Mouse (Mus musculus) hindbrain, embryonic 16.5 days (tissue): ENCODE results near the gene Cacna1a. TPM values are rescaled to one million over a fixed set of nuclear protein-coding genes. Genes with fewer than 3 reads are reported as not detected.

Experiments used
- ATAC-seq: fragments of 200-750 bp; cut with Nextera tagmentation; 2 replicates; pipeline ENCODE4 v1.8.0; 2017; ENCODE audit warnings: moderate TSS enrichment, moderate library complexity
- H3K27ac ChIP-seq: fragments of 300-500 bp; sonication (generic); 2 replicates; pipeline ENCODE4 v1.5.1; 2014; ENCODE audit warnings: low read depth, mild to moderate bottlenecking, control low read depth, low read length, moderate library complexity
- H3K27me3 ChIP-seq: fragments of 300-500 bp; sonication (generic); replicated peaks from 2 replicates; pipeline ENCODE4 v1.6.1; 2014; ENCODE audit warnings: low read length; ENCODE audit not compliant: control insufficient read depth, insufficient read depth
- H3K36me3 ChIP-seq: fragments of 300-500 bp; sonication (generic); 2 replicates; pipeline ENCODE4 v1.6.1; 2014; ENCODE audit warnings: mild to moderate bottlenecking, low read length, moderate library complexity, mixed read lengths; ENCODE audit not compliant: control insufficient read depth, insufficient read depth
- H3K4me1 ChIP-seq: fragments of 300-500 bp; sonication (generic); 2 replicates; pipeline ENCODE4 v1.6.1; 2014; ENCODE audit warnings: low read depth, low read length; ENCODE audit not compliant: control insufficient read depth, insufficient read depth
- H3K4me2 ChIP-seq: fragments of 300-500 bp; sonication (generic); 2 replicates; pipeline ENCODE4 v1.6.1; 2014; ENCODE audit warnings: mild to moderate bottlenecking, low read length, control low read depth, moderate library complexity
- H3K4me3 ChIP-seq: fragments of 300-500 bp; sonication (generic); 2 replicates; pipeline ENCODE4 v1.5.1; 2014; ENCODE audit warnings: mild to moderate bottlenecking, low read length, control low read depth, moderate library complexity
- H3K9ac ChIP-seq: fragments of 300-500 bp; sonication (generic); 2 replicates; pipeline ENCODE4 v1.6.1; 2014; ENCODE audit warnings: low read depth, mild to moderate bottlenecking, control low read depth, low read length, moderate library complexity
- H3K9me3 ChIP-seq: fragments of 300-500 bp; sonication (generic); 2 replicates; pipeline ENCODE4 v1.6.1; 2014; ENCODE audit warnings: mild to moderate bottlenecking, low read length, moderate library complexity; ENCODE audit not compliant: control insufficient read depth
- WGBS: fragments of 180-500 bp; shearing (Covaris S2); extraction: QIAGEN DNeasy Blood & Tissue Kit; methylation state at CpG from one replicate; pipeline ENCODE4 v1.1.7; 2014; 5-methylcytosine and 5-hydroxymethylcytosine counted together
- polyA plus RNA-seq: library from polyadenylated mRNA; unstranded; fragments of >200 nt; fragmentation: Nextera tagmentation; extraction: Ambion mirVana; gene quantifications from 2 replicates; pipeline ENCODE4 v1.2.1, GENCODE M21; 2015

Cacna1a gene
- polyA plus RNA-seq, 1 experiment from 2014 or later, result 17.1 TPM

DNA sequence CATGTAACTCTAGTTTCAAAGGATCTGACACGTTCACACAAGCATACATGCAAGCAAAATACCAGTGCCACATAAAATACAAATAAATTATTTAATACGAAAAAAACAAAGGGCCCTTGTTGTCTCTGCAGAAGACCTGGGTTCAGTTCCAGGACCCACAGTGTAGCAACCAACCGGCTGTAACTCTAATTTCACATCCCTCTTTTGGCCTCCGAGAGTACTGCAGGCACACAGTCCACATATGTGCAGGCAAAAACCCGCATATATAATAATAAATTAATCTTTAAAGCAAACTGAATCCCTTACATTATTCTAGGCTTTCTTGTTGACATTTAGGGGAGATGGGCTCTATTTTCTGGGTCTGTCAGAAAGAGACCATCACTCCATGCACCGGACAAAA is 258.6 kb downstream of the Cacna1a start:
- H3K27ac ChIP-seq, result no peak overlapping the region
- H3K9me3 ChIP-seq, result no peaks in the 10 kb centered on the region
- H3K27me3 ChIP-seq, result no peaks in the 10 kb centered on the region
- no peak overlapping the region for H3K4me3 ChIP-seq
- no peaks in the 10 kb centered on the region for H3K36me3 ChIP-seq
- no peak overlapping the region for H3K4me2 ChIP-seq
- ATAC-seq, result no peak
- H3K4me1 ChIP-seq, result peaks cover 2% of the 10 kb centered on the region
- WGBS, result 48% methylated on average over 6 of the region's 6 CpGs
- H3K9ac ChIP-seq, result no peak overlapping the region

DNA sequence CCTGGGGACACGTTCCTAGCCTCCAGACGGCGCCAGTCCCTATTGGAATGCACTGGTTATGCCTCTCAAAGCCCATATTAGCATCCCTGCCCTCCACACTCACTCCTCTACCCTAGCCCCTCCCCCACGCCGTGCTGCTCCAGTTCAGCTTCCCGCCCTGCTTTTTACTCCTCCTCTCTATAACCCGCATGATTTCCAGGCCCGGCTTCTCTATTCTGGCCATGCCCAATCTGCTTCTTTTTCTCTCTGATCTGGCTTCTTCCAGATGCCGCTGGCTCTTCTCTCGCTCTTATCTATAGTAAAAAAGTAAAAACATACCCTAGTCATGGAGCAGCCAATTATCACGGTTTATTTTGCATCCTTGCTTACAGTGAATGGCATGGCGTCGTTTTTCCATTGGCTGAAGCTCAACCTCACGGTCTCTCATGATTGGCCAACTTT is 259.2 kb downstream of the Cacna1a start:
- WGBS, result 2% methylated on average over 14 of the region's 14 CpGs
- no peaks in the 10 kb centered on the region for H3K36me3 ChIP-seq
- no peaks in the 10 kb centered on the region for H3K9me3 ChIP-seq
- H3K27ac ChIP-seq, result no peak overlapping the region
- H3K4me3 ChIP-seq, result peak overlapping the region; percentile 20
- peak overlapping the region; percentile 30; the same call in 1 of the 2 replicates for H3K9ac ChIP-seq
- peak overlapping the region; percentile 47 for H3K4me2 ChIP-seq
- peaks cover 2% of the 10 kb centered on the region for H3K4me1 ChIP-seq
- H3K27me3 ChIP-seq, result no peaks in the 10 kb centered on the region
- peak; percentile 70 for ATAC-seq

DNA sequence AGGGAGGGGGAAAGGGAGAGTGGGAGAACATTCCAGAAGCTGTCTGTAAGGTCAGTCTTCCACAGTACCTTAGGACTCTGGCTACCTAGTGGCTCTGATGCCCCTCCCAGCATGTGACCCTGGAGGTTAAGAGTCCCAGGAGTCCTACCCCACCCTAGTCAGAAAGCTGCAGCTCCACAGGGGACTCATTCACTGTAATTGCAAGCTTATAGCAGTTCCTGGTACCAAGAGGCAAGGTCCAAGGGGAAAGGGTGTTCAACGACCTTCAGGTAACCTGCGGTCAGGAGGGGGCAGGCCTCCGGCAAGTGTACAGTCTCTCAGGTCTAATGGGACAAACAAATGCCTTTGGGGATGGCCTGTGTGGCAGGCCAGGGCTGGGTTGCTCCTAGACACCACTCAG is 262.0 kb downstream of the Cacna1a start:
- H3K27ac ChIP-seq, result peak overlapping the region; percentile 29; the same call in 1 of the 2 replicates
- no peak overlapping the region for H3K4me3 ChIP-seq
- no peaks in the 10 kb centered on the region for H3K27me3 ChIP-seq
- no peaks in the 10 kb centered on the region for H3K9me3 ChIP-seq
- 33% methylated on average over 3 of the region's 3 CpGs for WGBS
- H3K4me1 ChIP-seq, result peaks cover 2% of the 10 kb centered on the region
- no peak overlapping the region for H3K9ac ChIP-seq
- H3K4me2 ChIP-seq, result no peak overlapping the region
- no peak for ATAC-seq
- no peaks in the 10 kb centered on the region for H3K36me3 ChIP-seq

DNA sequence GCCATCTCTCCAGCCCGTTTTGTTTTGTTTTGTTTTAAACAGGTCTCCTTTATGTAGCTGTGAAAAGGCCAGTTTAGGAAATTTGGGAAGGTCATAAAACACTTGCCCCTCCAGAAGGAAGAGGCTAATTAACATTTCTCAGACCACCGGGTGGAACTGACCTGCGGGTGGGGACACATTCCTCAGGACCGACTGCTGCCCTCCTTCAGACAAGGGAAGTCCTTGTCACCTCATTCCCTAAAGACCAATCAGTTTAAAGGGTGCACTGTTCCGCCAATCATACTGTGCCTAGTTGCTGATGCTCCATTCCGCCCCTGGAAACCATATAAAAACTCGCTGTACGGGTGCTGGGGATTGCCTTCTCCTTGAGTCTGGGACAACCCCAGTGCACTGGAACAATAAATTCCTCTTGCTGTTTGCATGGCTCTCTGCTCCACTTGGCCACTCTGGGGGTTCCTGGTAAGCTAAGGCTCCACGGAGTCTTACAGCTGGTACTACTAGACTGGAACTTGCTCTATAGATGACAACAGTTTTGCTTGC is 264.9 kb downstream of the Cacna1a start:
- Histone ChIP-seq H3K27ac (no peak overlapping the region), H3K4me3 (no peak overlapping the region), H3K4me1 (peaks cover 15% of the 10 kb centered on the region), H3K9me3 (no peaks in the 10 kb centered on the region), H3K4me2 (no peak overlapping the region), H3K9ac (no peak overlapping the region), H3K27me3 (no peaks in the 10 kb centered on the region), H3K36me3 (no peaks in the 10 kb centered on the region)
- ATAC-seq, result no peak
- 59% methylated on average over 9 of the region's 9 CpGs for WGBS

DNA sequence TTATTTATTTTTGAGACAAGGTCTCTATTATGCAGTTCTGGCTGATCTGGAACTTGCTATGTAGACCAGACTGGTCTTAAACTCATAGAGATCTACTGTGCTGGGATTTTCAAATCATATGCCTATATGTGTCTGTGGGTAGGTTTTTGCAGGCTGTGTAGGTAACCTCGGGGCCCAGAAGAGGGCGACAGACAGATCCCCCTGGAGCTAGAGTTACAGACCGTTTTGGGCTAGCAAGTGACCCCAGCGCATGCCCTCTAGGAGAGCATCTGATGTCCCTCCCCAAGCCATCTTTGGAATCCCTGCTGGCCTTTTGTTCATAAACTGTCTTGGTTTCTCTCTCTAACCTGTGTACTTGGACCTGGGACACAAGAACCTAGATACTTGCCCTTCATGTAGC is 266.4 kb downstream of the Cacna1a start:
- 45% methylated on average over 4 of the region's 4 CpGs for WGBS
- peak overlapping the region; percentile 77; the same call in 1 of the 2 replicates for H3K27ac ChIP-seq

DNA sequence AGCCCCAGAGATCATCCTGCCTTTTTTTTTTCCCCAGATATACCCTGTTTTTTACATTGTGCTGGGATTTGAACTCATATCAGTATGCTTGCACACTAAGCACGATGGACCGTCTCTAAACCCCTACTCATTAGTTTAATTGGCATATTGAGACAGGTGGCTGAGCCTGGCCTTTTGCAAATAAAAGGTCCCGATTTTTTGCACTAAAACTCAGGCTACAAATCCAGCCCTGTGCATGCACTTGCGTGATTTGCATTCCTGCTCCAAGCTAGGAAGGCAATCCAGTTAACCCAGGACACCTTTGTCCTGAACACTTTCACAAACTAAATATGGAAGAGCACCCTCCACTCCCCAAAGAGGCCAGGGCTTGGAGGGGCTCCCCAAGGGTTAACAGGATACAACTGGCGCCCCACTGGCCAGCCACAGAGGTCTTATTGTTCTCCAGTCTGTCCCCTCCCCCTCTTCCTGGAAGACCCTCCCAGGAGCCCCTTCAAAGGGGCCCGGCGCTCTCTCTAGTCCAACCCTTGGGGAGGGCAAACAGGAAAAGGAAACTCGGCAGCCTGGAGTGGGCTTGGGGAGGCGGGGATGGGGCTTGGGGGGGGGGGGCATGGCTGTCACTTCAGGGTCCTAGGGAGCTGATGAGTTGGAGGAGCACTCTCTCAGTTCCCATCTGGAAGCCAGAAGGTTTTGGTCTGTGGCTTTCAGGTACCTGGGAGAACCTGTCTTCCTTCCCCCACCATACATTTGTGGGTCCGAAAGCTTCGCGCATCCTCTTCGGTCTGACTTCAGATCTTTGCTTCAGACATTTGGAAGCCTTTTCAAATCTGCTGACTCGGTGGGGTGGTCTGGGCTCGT is 267.3 kb downstream of the Cacna1a start:
- Histone ChIP-seq H3K4me1 (peaks cover 25% of the 10 kb centered on the region), H3K36me3 (no peaks in the 10 kb centered on the region), H3K4me2 (peak overlapping the region; percentile 57), H3K4me3 (peak overlapping the region; percentile 35), H3K27ac (peak overlapping the region; percentile 77), H3K9me3 (no peaks in the 10 kb centered on the region), H3K9ac (peak overlapping the region; percentile 57), H3K27me3 (0 out of 2 replicates have a peak, but pooled peaks cover under 1% of the 10 kb centered on the region)
- peak; percentile 74 for ATAC-seq
- WGBS, result 3% methylated on average over 14 of the region's 15 CpGs

More for the DNA sequence above, 266.4 kb downstream of the Cacna1a start:
- ATAC-seq, result no peak
- Histone ChIP-seq H3K27me3 (no peaks in the 10 kb centered on the region), H3K9ac (no peak overlapping the region), H3K9me3 (no peaks in the 10 kb centered on the region), H3K36me3 (no peaks in the 10 kb centered on the region), H3K4me1 (peaks cover 15% of the 10 kb centered on the region), H3K4me2 (no peak overlapping the region), H3K4me3 (no peak overlapping the region)

DNA sequence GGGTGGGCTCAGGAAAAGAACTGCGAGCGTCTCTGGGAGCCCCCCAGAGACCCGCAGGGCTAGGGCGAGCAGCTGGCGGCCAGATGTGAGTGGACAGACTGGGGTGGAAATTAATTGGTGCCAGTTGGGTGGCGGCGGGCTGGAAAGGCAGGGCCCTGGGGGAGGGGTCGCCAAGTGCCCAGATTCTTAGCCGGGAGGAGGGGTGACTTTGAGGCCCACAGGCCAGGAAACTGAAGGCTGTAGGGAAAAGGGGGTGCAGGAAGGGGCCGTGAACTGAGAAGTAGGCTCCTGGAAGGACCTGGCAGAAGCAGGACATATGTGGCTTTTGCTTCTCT is 267.9 kb downstream of the Cacna1a start:
- H3K9ac ChIP-seq, result peak overlapping the region; percentile 57
- 0 out of 2 replicates have a peak, but pooled peaks cover 2% of the 10 kb centered on the region for H3K27me3 ChIP-seq
- H3K36me3 ChIP-seq, result no peaks in the 10 kb centered on the region
- under 1% methylated on average over 10 of the region's 10 CpGs for WGBS
- ATAC-seq, result no peak
- H3K4me2 ChIP-seq, result peak overlapping the region; percentile 57
- H3K27ac ChIP-seq, result peak overlapping the region; percentile 77
- H3K9me3 ChIP-seq, result no peaks in the 10 kb centered on the region
- H3K4me1 ChIP-seq, result peaks cover 30% of the 10 kb centered on the region
- H3K4me3 ChIP-seq, result peak overlapping the region; percentile 35

DNA sequence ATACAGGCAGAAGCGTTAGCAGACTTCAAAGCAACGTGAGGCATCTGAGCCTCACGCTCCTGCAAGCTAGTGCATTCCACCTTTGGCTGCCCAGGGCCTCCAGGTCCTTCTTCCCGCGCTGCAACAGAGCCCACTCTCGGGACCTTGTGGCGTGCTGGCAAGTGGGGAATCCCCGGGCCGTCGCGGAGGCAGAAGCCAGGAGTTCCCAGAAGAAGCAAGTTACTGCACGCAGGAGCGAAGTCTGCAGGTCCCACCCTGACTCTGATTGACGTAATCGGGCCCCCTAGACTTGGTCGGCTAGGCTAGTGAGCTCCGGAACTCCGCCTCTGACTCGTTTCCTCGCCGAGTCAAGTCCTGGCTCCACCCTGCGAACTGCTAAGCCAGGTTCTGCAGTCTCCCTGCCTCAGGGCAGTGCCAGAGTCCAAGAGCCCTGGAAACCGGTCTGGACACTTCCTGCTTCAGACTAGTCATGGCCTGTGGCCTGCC is 268.4 kb downstream of the Cacna1a start:
- Histone ChIP-seq H3K9ac (peak overlapping the region; percentile 57), H3K36me3 (no peaks in the 10 kb centered on the region), H3K27me3 (0 out of 2 replicates have a peak, but pooled peaks cover 2% of the 10 kb centered on the region), H3K9me3 (no peaks in the 10 kb centered on the region), H3K27ac (peak overlapping the region; percentile 77), H3K4me3 (peak overlapping the region; percentile 35), H3K4me2 (peak overlapping the region; percentile 57), H3K4me1 (peaks cover 35% of the 10 kb centered on the region)
- 3% methylated on average over 23 of the region's 23 CpGs for WGBS
- ATAC-seq, result 0 out of 2 replicates have a peak, but pooled peaks have one; percentile 34

DNA sequence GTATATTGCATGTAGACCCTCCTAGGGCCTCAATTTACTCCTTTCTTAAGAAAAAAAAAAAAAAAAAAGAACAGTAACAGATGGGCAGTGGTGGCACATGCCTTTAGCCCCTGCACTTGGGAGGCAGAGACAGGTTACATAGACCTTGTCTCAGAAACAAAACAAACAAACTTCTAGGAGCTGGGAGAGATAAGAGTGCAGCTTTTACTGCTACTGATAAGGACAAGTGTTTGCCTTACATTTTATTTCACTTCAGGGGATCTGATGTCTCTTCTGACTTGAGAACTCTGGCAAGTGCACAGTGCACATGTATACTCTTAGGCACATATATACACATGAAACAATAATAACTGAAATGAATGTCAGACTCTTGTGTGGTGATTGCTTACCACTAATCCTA is 269.0 kb downstream of the Cacna1a start:
- no peak for ATAC-seq
- Histone ChIP-seq H3K4me3 (no peak overlapping the region), H3K4me1 (peaks cover 39% of the 10 kb centered on the region), H3K27ac (peak overlapping the region; percentile 77; the same call in 1 of the 2 replicates), H3K9ac (no peak overlapping the region), H3K36me3 (no peaks in the 10 kb centered on the region), H3K4me2 (peak overlapping the region; percentile 57), H3K9me3 (no peaks in the 10 kb centered on the region), H3K27me3 (0 out of 2 replicates have a peak, but pooled peaks cover 2% of the 10 kb centered on the region)
